Mouse (Mus musculus): Measurements from ENCODE around the gene Olfr159. TPM values are rescaled to one million over a fixed set of nuclear protein-coding genes. Genes with fewer than 3 reads are reported as not detected.

Gene Olfr159
- polyA plus RNA-seq, 1 experiment from 2014 or later = not detected

GRCm38 (mm10) chr4:43737144-43737543, 33.7 kb downstream of the Olfr159 start:
- H3K27me3 ChIP-seq (ENCODE audit: control insufficient read depth, insufficient read depth, low read depth, low read length) = no peaks in the 10 kb centered on the region
- WGBS (ENCODE audit: insufficient replicate concordance) = 55% methylated on average over 6 of the region's 6 CpGs
- no peaks in the 10 kb centered on the region for H3K4me1 ChIP-seq (ENCODE audit: control insufficient read depth, low read depth, low read length)
- H3K4me2 ChIP-seq (ENCODE audit: low read depth, low read length) = no peak overlapping the region
- H3K4me3 ChIP-seq (ENCODE audit: low read depth, low read length) = no peak overlapping the region
- no peak for ATAC-seq (ENCODE audit: low read depth)
- no peak overlapping the region for H3K9ac ChIP-seq (ENCODE audit: low read depth, low read length)
- H3K27ac ChIP-seq (ENCODE audit: low read length) = no peak overlapping the region
- no peaks in the 10 kb centered on the region for H3K9me3 ChIP-seq (replicated peaks; ENCODE audit: control insufficient read depth, low read length)
- H3K36me3 ChIP-seq (ENCODE audit: control insufficient read depth, insufficient read depth) = no peaks in the 10 kb centered on the region

GRCm38 (mm10) chr4:43733186-43733585, 37.6 kb downstream of the Olfr159 start:
- no peaks in the 10 kb centered on the region for H3K36me3 ChIP-seq (ENCODE audit: control insufficient read depth, insufficient read depth)

DNA sequence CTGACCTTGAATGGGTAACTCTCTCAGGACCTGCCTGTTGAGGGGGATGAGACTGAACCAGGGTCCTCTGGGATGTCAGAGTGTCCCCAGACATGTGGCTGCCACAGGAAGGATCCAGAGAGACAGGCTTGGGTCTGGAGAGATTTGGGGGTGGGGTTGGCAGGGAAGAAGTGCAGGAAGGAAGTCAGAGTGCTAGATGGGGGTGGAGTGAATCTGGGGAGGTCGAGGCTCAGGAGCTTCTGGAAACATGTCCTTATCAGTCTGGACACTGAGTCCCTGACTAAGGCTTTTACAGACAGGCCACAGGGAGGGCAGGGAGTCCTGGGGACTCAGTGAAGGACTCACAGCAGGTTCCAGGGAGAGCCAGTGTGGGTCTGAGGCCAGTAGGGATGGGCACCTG, 38.6 kb downstream of the Olfr159 start:
- no peak for ATAC-seq (ENCODE audit: low read depth)
- WGBS (ENCODE audit: insufficient replicate concordance) = 0% methylated on average over 1 of the region's 1 CpGs
- Histone ChIP-seq H3K4me2 (ENCODE audit: low read depth, low read length) (no peak overlapping the region), H3K9ac (ENCODE audit: low read depth, low read length) (no peak overlapping the region), H3K36me3 (ENCODE audit: control insufficient read depth, insufficient read depth) (no peaks in the 10 kb centered on the region), H3K9me3 (replicated peaks; ENCODE audit: control insufficient read depth, low read length) (no peaks in the 10 kb centered on the region), H3K27me3 (ENCODE audit: control insufficient read depth, insufficient read depth, low read depth, low read length) (no peaks in the 10 kb centered on the region), H3K4me1 (ENCODE audit: control insufficient read depth, low read depth, low read length) (peaks cover 6% of the 10 kb centered on the region), H3K4me3 (ENCODE audit: low read depth, low read length) (no peak overlapping the region), H3K27ac (ENCODE audit: low read length) (no peak overlapping the region)

More at GRCm38 (mm10) chr4:43733186-43733585, 37.6 kb downstream of the Olfr159 start:
- no peaks in the 10 kb centered on the region for H3K9me3 ChIP-seq (replicated peaks; ENCODE audit: control insufficient read depth, low read length)
- H3K4me1 ChIP-seq (ENCODE audit: control insufficient read depth, low read depth, low read length) = peaks cover 6% of the 10 kb centered on the region
- H3K9ac ChIP-seq (ENCODE audit: low read depth, low read length) = no peak overlapping the region
- H3K4me3 ChIP-seq (ENCODE audit: low read depth, low read length) = no peak overlapping the region
- H3K27ac ChIP-seq (ENCODE audit: low read length) = no peak overlapping the region
- 69% methylated on average over 5 of the region's 5 CpGs for WGBS (ENCODE audit: insufficient replicate concordance)
- H3K27me3 ChIP-seq (ENCODE audit: control insufficient read depth, insufficient read depth, low read depth, low read length) = no peaks in the 10 kb centered on the region
- H3K4me2 ChIP-seq (ENCODE audit: low read depth, low read length) = no peak overlapping the region
- ATAC-seq (ENCODE audit: low read depth) = no peak

DNA sequence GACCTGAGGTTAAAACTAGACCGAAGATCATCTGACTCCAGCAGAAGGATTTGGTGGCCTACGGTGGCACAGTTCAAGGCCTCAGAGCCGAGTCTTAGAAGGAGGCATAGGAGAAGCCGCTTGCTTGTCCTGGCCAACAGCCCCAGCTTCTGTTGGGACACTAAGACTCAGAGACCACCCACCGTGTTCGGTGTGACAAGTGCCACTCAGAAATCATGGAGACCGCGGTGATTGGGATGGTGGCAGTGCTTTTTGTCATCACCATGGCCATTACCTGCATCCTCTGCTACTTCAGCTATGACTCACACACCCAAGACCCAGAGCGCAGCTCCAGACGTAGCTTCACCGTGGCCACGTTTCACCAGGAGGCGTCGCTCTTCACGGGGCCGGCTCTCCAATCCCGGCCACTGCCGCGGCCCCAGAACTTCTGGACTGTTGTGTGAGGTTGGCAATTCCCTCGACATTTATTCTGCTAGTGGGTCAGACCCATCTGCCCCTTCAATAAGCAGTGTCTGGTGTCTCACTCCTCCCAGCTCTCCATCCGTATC, 40.0 kb downstream of the Olfr159 start:
- ATAC-seq (ENCODE audit: low read depth) = 0 out of 2 replicates have a peak, but pooled peaks have one; percentile 3
- no peak overlapping the region for H3K27ac ChIP-seq (ENCODE audit: low read length)
- H3K4me2 ChIP-seq (ENCODE audit: low read depth, low read length) = no peak overlapping the region
- no peaks in the 10 kb centered on the region for H3K9me3 ChIP-seq (replicated peaks; ENCODE audit: control insufficient read depth, low read length)
- H3K4me3 ChIP-seq (ENCODE audit: low read depth, low read length) = no peak overlapping the region
- H3K9ac ChIP-seq (ENCODE audit: low read depth, low read length) = no peak overlapping the region
- 60% methylated on average over 21 of the region's 21 CpGs for WGBS (ENCODE audit: insufficient replicate concordance)
- no peaks in the 10 kb centered on the region for H3K27me3 ChIP-seq (ENCODE audit: control insufficient read depth, insufficient read depth, low read depth, low read length)
- H3K4me1 ChIP-seq (ENCODE audit: control insufficient read depth, low read depth, low read length) = peaks cover 6% of the 10 kb centered on the region
- H3K36me3 ChIP-seq (ENCODE audit: control insufficient read depth, insufficient read depth) = no peaks in the 10 kb centered on the region

GRCm38 (mm10) chr4:43729794-43730550, 40.8 kb downstream of the Olfr159 start, which contains the start of gene Spaar:
TSS of gene Spaar (plus strand) at chr4:43730034.
- Histone ChIP-seq H3K4me1 (ENCODE audit: control insufficient read depth, low read depth, low read length) (peaks cover 6% of the 10 kb centered on the region), H3K9me3 (replicated peaks; ENCODE audit: control insufficient read depth, low read length) (no peaks in the 10 kb centered on the region), H3K27me3 (ENCODE audit: control insufficient read depth, insufficient read depth, low read depth, low read length) (no peaks in the 10 kb centered on the region), H3K9ac (ENCODE audit: low read depth, low read length) (no peak within 1 kb of the TSS), H3K4me2 (ENCODE audit: low read depth, low read length) (no peak within 1 kb of the TSS), H3K27ac (ENCODE audit: low read length) (peak within 1 kb of the TSS; percentile 15; the same call in 1 of the 2 replicates), H3K36me3 (ENCODE audit: control insufficient read depth, insufficient read depth) (no peaks in the 10 kb centered on the region), H3K4me3 (ENCODE audit: low read depth, low read length) (no peak within 1 kb of the TSS)
- WGBS (ENCODE audit: insufficient replicate concordance) = 23% methylated on average over 14 of the region's 14 CpGs
- no peak for ATAC-seq (ENCODE audit: low read depth)

DNA sequence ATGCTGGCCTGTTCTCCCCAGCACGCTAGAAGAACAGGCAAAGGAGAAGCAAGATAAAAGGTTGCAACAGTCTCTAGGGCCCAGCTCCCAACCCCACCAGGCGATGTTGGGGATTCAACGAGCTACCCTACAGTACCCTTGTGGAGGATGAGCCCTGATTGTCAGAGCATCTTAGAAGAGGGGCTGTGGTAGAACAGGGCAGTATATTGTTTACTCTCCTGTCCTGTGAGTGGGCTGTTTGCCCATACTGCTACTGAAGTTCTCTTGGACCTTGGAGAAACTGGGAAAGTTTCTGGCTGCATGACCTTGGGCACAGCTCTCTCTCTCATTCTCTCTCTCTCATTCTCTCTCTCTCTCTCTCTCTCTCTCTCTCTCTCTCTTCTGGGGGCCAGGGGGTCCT, 41.7 kb downstream of the Olfr159 start:
- no peaks in the 10 kb centered on the region for H3K27me3 ChIP-seq (ENCODE audit: control insufficient read depth, insufficient read depth, low read depth, low read length)
- no peak overlapping the region for H3K4me2 ChIP-seq (ENCODE audit: low read depth, low read length)
- WGBS (ENCODE audit: insufficient replicate concordance) = 29% methylated on average over 3 of the region's 3 CpGs
- no peaks in the 10 kb centered on the region for H3K36me3 ChIP-seq (ENCODE audit: control insufficient read depth, insufficient read depth)
- no peak overlapping the region for H3K9ac ChIP-seq (ENCODE audit: low read depth, low read length)
- peak overlapping the region; percentile 15; the same call in 1 of the 2 replicates for H3K27ac ChIP-seq (ENCODE audit: low read length)
- H3K4me1 ChIP-seq (ENCODE audit: control insufficient read depth, low read depth, low read length) = peaks cover 6% of the 10 kb centered on the region
- ATAC-seq (ENCODE audit: low read depth) = no peak
- no peaks in the 10 kb centered on the region for H3K9me3 ChIP-seq (replicated peaks; ENCODE audit: control insufficient read depth, low read length)
- no peak overlapping the region for H3K4me3 ChIP-seq (ENCODE audit: low read depth, low read length)

DNA sequence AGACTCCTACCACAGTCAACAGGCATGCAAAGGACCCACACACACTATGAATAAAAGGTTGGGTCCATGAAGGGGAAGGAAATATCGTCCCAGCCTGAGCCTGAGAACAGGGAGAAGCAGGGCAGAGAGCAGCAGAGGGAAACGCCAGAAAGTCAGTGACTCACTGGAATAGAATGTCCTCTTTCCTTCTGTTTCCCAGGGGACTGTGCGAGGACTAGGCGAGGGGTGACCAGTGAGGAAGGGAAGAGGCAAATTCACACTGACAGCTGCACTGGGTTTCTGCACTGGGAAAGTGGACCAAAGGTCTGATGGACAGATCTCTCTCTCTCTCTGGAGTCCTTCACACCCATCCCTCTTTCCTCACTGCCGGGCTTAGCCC, 42.2 kb downstream of the Olfr159 start:
- Histone ChIP-seq H3K36me3 (ENCODE audit: control insufficient read depth, insufficient read depth) (no peaks in the 10 kb centered on the region), H3K4me1 (ENCODE audit: control insufficient read depth, low read depth, low read length) (peaks cover 6% of the 10 kb centered on the region), H3K4me2 (ENCODE audit: low read depth, low read length) (no peak overlapping the region), H3K4me3 (ENCODE audit: low read depth, low read length) (no peak overlapping the region), H3K27me3 (ENCODE audit: control insufficient read depth, insufficient read depth, low read depth, low read length) (no peaks in the 10 kb centered on the region), H3K9ac (ENCODE audit: low read depth, low read length) (no peak overlapping the region), H3K27ac (ENCODE audit: low read length) (peak overlapping the region; percentile 15; the same call in 1 of the 2 replicates), H3K9me3 (replicated peaks; ENCODE audit: control insufficient read depth, low read length) (no peaks in the 10 kb centered on the region)
- WGBS (ENCODE audit: insufficient replicate concordance) = 28% methylated on average over 5 of the region's 5 CpGs
- no peak for ATAC-seq (ENCODE audit: low read depth)

GRCm38 (mm10) chr4:43727718-43728575, 42.9 kb downstream of the Olfr159 start:
- H3K9me3 ChIP-seq (replicated peaks; ENCODE audit: control insufficient read depth, low read length) = no peaks in the 10 kb centered on the region
- H3K4me3 ChIP-seq (ENCODE audit: low read depth, low read length) = no peak overlapping the region
- no peak overlapping the region for H3K9ac ChIP-seq (ENCODE audit: low read depth, low read length)
- H3K36me3 ChIP-seq (ENCODE audit: control insufficient read depth, insufficient read depth) = no peaks in the 10 kb centered on the region
- no peak overlapping the region; the same call in 1 of the 2 replicates for H3K27ac ChIP-seq (ENCODE audit: low read length)
- no peak overlapping the region for H3K4me2 ChIP-seq (ENCODE audit: low read depth, low read length)
- no peak for ATAC-seq (ENCODE audit: low read depth)
- H3K4me1 ChIP-seq (ENCODE audit: control insufficient read depth, low read depth, low read length) = peaks cover 6% of the 10 kb centered on the region
- WGBS (ENCODE audit: insufficient replicate concordance) = 37% methylated on average over 7 of the region's 7 CpGs
- H3K27me3 ChIP-seq (ENCODE audit: control insufficient read depth, insufficient read depth, low read depth, low read length) = no peaks in the 10 kb centered on the region
